Mouse (Mus musculus): ENCODE results near the gene Elovl6.

Elovl6 gene

DNA sequence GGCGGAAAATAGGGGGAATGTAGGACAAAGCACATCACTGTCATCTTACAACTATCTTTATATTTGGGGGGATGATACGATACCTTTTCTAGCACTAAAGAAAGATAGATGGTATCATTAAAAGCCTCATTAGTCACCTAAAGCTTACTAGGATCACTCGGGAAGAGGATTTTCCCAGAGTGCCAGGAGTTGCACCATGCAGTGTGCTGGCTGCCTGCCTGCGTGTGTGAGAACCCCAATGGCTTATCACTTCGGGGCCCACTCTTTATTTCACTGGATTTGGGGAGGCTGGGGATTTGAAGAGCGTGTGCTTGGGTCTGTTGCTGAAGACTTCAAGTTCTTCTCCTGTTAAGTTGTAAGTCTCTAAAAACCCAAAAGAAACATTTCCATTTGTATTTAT is 73.8 kb downstream of the Elovl6 start:
- no peak for DNase-seq (ENCODE audit: low spot score in 2 of 2)

DNA sequence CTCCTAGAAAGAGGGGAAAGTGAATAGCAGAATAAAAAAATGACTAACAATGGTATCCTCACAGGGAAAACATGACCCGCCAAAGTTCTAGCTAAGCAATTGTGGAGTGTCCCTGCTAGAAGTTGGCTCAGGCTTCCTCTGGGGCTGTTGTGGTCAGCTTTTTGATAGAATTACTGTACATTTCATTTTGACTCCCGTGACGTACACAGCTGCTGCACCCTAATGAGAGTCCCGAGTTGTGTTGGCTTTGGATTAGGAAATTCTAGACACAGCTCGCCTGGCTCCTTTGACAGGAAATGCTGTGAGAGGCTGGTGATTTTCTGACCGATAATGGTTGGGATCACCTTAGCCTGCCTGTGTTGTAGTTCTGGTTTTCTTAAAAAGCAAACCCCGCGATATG is 79.5 kb downstream of the Elovl6 start:
- no peak for DNase-seq (ENCODE audit: low spot score in 2 of 2)

DNA sequence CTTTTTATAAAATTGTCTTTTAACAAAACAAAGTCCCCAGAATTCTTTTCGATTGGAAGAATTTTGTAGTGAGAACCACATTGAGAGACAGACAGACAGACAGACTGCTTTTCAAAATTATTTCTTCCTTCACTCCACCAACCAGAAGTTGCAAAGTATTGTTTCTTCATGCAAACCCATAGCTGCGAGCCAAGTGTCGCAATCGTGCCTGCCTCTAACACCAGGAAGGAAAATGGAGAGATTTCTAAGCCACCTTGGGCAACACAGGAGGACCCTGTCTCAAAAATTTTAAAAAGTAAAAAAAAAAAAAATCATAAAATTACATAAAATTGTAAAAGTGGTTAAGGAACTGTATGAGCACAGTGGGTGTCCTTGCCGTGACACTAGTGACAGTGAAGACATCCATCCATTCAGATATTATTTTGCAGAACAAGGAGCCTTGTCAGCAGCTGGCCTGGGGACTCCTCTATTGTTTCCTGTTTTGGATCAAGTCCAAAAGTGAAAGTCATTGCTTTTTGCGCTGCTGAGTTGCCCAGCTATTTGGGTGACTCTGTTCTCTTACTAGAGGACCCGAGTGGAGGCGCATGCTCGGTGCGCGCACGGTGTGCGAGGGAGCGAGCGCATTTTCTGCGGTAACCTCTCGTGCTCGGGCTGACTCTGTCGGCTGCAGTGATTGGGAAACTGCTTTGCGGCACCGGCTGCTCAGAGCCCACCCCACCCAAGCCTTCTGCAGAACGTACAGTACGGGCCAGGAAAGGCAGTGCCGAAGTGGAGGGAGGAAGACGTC is 80.3 kb downstream of the Elovl6 start:
- DNase-seq (ENCODE audit: low spot score in 2 of 2), result peak in 1 of 2 experiments; percentile 48

DNA sequence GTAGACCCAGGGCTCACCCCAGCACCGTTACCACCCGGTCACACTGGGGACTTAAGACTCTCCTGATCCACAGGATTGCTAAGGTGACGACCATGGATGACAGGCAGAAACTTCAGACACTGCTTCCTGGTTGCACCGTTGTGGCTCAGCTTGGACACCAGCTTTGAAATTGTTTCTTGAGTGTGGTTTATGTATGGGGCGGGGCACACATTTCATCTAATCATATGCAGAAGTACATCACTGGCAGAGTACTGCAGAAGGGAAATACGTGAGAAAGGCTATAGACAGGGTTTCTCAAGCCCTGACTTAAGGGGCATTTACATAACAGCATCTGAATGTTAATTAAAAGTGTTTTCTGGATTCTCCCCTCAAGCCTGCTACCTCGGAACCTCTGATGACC is 81.6 kb downstream of the Elovl6 start:
- no peak for DNase-seq (ENCODE audit: low spot score in 2 of 2)

DNA sequence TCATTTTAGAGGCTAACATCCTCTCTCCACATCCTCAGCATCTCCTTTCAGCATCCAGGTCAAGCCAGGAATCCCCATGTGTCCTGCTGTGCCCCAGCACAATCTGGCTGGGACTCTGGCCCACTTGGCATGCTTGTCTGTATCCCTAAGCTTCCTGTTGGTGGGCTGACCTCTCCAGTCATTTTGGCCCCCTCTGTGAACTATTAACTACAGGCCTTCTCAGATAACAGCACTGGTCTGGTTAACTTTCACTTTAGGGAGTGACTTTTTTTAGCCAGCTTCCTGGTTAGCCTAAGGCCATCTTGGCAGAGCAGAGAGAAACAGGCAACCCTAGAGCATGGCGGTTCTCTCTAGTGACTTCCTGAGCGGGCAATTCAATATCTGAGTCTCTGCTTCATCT is 82.1 kb downstream of the Elovl6 start:
- no peak for DNase-seq (ENCODE audit: low spot score in 2 of 2)

DNA sequence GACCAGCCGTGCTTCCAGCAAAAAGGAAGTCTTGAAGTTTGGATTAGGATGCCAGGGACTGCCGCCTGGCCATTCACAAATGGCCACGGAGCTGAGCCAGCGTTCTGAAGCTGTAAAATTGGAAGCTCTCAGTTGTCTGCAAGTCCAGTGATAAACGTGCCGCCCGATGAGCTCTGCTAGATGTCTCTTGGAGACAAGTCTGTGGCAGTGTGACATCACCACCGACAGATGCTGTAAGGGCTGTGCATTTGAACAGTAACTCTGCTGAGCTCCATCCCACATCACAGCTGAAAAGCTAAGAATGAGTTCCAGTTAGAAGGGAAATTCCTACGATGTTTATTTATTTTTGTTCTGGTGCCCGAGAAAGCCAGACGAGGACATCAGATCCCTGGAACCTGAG is 85.3 kb downstream of the Elovl6 start:
- DNase-seq (ENCODE audit: low spot score in 2 of 2), result no peak

DNA sequence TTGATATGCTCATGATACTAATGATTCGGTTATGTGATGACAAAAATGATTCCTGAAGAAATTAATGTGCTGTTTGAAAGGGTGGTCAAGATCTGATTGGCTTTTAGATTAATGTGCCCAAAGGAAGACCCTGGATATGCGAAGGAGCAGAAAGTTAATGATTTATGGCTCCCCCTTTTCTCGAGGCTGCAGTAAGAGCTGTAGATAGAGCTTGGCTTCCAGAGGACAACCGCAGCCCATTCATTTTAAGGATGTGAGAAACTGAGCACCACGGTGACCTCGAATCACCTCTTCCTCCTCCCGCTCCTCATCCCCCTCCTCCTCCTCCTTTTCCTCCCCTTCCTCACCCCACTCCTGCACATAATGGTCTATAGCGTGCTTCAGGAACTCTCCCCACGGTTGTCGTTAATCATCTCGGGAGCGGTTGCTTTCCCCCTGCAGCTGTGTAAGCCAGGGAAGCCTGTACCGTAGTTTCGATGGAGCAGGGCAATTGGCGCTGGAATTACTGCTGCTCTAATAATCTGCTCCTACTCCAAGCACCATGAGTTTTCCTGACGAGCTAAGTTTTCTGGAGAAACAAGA is 87.1 kb downstream of the Elovl6 start:
- DNase-seq (ENCODE audit: low spot score in 2 of 2), result no peak

DNA sequence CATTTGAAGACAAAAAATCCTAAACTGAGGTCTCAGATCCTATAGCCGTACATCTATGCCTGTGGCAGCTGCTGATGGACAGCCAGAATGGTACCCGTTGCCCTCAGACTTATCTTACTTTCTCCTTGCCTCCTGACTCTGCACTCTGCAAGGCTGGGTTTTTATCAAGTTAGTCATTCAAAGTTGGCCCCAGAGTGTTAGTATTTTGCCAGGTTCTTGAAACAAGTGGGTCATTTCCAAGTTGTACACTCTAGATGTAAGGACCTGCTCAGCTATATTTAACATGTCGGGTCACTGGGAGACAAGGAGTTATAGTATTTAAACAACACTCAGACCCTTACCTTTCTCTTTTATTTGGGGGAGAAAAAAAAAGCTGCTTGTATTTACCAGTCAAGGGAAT is 88.6 kb downstream of the Elovl6 start:
- DNase-seq (ENCODE audit: low spot score in 2 of 2), result no peak

DNA sequence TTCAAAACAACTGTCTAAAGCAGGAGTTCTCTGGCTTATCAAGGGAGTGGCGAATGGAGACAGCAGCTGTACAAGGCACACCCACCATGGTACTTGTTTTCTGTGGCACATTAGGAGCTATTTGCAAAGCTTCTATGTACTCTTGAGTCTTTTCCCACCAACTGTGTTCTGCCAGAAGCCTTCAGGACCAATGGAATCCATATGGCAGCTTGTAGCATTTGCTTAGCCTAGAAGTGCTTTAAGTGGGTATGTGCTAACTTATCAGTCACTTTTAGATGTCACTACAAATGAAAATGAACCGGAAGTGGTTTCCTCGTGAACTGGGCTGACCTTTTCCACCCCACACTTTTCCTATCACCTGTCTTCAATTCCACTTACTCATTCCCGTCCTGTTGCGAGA is 89.1 kb downstream of the Elovl6 start:
- DNase-seq (ENCODE audit: low spot score in 2 of 2), result no peak

DNA sequence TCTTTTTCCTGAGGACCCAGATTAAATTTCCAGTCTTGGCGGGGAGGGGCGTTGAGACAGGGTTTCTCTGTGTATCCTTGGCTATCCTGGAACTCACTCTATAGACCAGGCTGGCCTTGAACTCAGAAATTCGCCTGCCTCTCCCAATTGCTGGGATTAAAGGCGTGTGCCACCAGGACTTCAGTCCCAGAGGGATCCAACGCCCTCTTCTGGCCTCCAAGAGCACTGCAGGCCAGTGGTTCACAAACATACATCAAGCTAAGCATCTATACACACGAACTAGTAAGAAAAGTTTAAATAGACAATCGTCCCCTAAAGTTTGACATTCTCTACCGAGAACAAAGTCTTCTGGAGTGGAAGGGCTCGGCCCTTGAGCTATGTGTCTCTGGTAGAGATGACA is 90.0 kb downstream of the Elovl6 start:
- no peak for DNase-seq (ENCODE audit: low spot score in 2 of 2)

DNA sequence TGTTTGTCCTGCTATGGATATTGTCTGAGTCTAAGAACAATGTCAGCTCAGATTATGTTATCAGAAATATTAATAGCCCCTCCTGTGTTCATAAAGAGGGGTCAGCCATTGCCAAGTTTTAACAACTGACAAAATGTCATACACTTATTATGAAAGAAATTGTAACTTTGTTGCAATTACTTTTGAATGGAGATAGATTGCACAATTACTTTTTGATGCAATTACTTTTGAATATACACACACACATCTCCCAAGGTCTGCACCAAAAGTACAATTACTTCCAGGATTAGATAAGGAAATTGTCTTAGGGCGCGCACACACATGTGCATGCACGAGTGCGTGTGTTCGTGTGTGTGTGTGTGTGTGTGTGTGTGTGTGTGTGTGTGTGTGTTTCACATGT is 90.5 kb downstream of the Elovl6 start:
- DNase-seq (ENCODE audit: low spot score in 2 of 2), result no peak

DNA sequence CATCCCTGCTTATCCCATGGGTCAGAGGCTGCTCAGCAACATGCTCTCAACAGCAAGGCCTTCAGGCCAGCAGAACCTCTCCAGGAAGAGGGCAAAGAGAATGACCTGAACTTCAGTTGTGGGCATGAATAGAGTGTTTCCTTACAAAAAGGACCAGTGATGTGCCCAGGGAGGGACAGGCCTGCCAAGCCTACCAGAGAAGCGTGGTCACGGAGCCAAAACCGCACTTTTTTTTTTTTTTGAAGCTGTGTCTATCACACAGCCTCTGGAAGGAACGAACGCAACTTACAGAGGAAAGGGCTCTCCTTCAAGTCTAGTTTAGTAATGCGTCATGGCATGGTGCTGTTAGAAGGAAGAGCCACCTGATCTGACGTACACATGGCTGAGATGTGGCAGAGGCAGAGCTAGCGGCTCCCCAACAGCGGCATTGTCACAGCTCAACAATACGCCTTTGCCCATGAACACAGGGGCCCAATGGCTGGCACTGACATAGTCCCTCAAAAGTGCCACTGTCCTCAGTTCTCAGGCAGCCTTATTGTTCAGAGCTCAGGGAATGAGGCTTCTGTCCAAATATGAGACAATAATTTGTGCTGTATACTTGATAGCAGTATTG is 92.1 kb downstream of the Elovl6 start:
- DNase-seq (ENCODE audit: low spot score in 2 of 2), result no peak

DNA sequence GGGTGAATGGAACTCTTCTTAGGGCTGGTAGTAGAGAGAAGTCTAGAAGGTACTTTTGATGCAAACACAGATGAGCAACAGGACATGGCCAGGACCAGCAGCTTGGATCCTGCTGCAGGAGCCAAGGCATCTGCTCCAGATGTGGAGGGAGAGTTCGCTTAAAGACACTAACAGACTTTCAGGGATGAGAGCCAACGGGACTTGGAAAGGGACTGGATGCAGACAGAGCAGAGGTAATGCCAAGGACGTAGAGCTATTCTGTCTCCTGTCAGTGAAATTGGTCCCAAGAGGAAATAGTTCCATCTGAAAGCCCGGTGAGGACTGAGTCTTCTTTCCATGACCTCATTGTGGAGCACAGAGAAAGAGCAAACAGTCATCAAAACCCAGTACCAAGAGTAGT is 95.1 kb downstream of the Elovl6 start:
- no peak for DNase-seq (ENCODE audit: low spot score in 2 of 2)

DNA sequence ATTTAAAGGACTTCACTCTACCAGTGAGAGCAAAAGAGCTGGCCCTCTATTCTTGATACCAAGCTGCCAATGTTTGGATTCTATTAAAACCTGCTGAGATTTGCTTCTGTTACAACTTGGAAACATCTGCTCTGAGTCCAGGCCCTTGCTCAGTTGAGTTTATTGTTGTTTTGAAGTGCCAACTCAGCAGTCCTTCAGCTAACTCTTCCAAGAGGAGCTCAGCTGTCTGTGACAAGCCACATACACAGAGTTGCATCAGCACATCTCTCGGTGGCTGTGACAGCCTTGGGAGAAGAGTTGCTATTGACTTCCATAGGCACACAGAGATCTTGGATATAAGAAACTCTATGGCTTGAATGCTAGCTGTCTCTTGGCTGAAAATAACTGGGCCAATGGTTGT is 98.9 kb downstream of the Elovl6 start:
- DNase-seq (ENCODE audit: low spot score in 2 of 2), result no peak

DNA sequence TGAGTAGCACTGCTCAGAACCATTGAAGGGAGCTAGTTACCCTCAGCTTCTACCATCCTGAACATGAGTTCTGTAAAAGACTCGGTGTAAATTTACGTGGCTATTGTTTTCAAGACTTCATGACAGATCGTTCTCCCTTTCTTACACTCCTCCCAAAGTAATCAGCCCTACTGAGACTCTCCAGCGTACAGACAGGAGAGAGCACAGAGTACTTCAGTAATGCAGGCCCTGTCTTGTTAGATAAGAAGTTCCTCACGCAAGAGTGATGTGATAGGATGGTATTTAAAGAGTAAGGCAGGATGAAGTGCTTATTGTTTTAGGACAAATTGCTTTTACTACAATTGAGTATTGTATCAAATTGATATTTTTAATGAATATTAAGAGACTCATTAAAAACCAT is 99.7 kb downstream of the Elovl6 start:
- no peak for DNase-seq (ENCODE audit: low spot score in 2 of 2)

DNA sequence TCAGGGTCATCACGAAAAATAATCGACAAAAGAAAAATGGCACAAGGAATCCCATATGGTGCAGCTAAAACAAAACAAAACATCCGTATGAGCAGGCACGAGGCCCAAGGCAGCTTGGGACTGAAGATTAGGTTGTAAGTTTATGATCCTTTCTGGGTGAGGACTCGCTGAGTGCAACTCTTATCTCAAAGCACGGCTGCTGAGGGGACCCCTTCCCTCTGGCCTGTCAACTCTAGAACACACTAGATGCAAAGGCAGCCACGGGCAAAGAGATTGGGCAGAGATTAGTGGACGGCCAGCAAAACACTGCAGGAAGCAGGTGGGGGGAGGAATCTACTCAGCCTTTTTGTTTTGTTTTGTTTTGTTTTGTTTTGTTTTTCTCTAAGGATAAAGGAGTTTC is 101.4 kb downstream of the Elovl6 start:
- DNase-seq (ENCODE audit: low spot score in 2 of 2), result no peak

DNA sequence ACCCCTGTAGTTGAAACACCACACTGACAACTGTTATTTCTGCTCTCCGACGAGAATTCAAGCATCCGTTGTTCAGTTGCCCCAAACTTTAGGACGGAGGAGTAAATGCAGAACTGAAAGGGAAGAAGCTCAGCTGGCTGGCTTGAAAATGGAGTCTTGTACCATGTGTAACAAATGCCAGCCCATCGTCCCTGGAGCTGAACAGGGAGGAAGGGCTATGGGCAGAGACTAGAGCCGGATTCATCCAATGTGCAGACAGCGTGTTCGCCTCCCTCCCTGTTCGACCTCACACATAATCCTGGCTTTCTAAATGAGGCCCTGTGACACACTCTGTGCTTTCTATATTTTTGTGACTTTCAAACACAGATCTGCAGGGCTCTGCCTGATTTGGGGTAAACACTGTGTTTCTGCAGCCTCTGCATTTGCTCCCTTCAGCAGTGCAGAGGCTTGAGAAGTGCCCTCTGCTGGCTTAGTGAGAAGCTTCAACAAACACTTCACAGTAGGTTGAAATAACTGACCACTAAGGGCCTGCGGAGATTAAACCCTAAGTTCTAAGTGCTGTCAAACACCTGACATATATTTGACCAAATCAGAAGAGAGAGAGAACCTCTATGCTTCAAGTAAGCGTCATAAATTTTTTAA is 102.2 kb downstream of the Elovl6 start:
- DNase-seq (ENCODE audit: low spot score in 2 of 2), result peak; percentile 54 to 61

DNA sequence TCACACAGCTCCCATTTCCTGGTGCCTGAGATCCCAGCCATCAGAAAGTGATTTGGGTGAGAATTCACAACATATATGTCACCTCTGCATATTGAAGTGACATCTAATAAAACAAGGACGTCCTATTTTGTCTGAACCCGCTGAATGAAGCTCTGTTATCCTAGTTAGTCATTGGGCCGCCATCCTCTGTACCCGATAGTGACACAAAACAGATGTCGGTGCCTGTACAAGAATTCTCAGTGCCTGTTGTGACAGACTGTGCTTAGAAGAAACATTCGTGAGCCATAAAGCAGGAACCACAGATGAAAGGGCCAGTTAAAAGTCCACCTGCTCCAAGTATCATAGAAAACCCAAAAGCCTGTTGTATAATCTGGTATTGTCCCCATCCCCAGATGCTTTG is 105.3 kb downstream of the Elovl6 start:
- DNase-seq (ENCODE audit: low spot score in 2 of 2), result no peak

DNA sequence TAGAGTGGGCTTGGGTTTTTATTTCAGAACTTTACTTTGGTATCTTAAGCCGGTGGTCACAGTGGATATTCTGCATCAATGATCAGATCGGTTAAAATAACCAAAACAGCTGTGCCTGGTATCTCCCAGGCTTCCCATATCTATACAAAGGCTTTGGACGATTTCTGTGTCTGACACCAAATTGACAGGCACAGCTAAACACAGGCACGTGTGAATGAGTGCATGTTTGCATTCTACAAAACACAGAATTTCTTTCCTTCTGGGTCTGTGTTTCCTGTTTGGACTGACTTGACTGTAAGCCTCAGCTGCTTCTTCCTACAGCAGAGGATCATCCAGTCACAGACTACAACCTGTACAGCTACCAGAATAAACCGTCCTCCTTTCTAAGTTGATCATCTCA is 107.5 kb downstream of the Elovl6 start:
- no peak for DNase-seq (ENCODE audit: low spot score in 2 of 2)

DNA sequence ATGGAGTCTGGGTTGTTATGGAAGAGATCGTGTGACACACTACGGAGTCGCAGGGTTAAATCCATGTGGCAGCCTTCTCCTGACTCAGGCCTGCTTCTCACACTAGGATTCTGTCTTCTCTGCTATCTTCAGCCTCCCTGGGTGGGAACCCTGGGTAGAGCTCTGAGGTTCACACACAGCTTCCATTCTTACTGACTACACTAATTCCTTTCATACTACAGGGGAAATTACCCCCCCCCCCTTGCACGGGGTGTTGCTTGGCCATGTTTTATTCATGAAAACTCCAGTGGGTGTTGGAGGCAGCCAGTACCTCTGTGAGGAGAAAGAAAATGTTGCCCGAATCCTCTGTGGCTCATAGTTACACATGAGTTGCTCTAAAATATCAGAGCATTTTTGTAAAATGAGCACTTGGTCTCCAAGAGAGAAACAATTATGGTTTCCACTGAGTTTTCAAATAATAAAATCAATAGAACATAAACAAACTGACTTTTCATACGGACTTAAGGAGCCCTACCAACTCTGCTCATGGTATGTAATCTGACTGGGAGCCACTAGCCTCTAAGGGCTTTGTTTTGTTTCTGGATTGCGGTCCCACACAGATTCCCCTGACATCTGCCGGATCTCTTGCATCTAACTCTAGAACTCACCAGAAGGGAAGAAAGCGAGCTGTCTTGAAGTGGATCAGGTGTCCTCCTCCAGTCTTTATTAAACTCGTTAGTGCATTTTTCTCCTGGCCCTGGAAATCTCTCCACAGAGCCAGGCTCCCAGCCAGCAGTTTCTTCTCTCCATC is 108.3 kb downstream of the Elovl6 start:
- peak; percentile 60 to 73 for DNase-seq (ENCODE audit: low spot score in 2 of 2)

DNA sequence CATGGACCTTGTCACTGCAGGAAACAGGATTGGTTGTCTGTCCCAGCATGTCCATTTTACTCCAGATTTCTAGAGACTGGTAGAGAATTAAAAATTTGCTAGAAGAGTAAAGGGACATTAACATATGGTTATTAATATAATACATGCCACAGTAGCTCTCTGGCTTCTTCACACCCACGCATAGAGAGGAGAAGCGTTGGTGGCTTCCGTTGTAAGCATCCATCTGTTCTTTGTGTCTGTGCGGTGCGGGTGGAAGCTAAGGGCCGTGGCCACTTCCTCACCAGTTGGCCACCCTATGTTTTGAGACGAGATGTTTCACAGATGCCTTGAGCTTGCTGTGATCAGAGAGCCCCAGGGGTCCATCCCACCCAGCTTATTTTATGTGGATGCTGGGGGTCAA is 109.5 kb downstream of the Elovl6 start:
- peak; percentile 38 to 47 for DNase-seq (ENCODE audit: low spot score in 2 of 2)

DNA sequence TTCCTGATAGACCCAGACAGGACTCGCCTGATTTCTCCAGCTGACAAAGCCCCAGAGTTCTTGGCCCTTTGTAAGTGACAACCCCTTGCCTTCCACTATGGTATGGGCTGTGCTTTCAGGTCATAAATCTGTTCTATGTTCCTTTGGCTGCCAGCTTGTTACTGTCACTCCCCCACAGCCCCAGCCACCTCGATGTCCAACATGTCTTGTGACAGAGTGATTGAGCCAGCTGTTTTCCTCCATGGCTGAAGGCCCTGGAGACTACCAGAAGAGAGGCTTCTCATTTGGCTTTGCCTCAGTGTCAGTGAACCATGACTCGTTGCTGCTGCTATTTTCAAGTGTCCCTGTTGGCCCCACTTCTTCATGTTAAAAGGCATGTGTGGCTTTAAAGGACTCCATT is 113.3 kb downstream of the Elovl6 start:
- DNase-seq (ENCODE audit: low spot score in 2 of 2), result no peak

Measured in right cerebral cortex, postnatal 10 days (tissue).